Mouse (Mus musculus) heart, adult 2 months (tissue): ENCODE measurements around the gene Phc3. TPM values are rescaled to one million over a fixed set of nuclear protein-coding genes. Genes with fewer than 3 reads are reported as not detected.
A peak's percentile ranks its signal among the peaks of the same experiment; 100 is the strongest.

Experiments
- DNase-seq, 2 experiments: peaks; one replicate each; pipeline ENCODE4 v3.0.0; 2021
- H3K27ac ChIP-seq: fragments of 200-600 bp; 2 replicates; pipeline ENCODE4 v1.8.1; 2022
- H3K27me3 ChIP-seq: fragments of 200-500 bp; 2 replicates; pipeline ENCODE4 v1.6.1; 2012; ENCODE audit warnings: mild to moderate bottlenecking, low read length, inconsistent platforms, mixed read lengths; ENCODE audit not compliant: control insufficient read depth, insufficient read depth
- H3K36me3 ChIP-seq: fragments of 200-500 bp; 2 replicates; pipeline ENCODE4 v1.6.1; 2012; ENCODE audit warnings: low read length, inconsistent platforms; ENCODE audit not compliant: control insufficient read depth, insufficient read depth
- H3K4me1 ChIP-seq: fragments of 200-500 bp; 2 replicates; pipeline ENCODE4 v1.6.1; 2011; ENCODE audit warnings: low read length; ENCODE audit not compliant: control insufficient read depth, insufficient read depth
- H3K4me3 ChIP-seq: fragments of 200-600 bp; 2 replicates; pipeline ENCODE4 v1.8.1; 2022
- H3K79me2 ChIP-seq: fragments of 200-500 bp; replicated peaks from 2 replicates; pipeline ENCODE4 v1.6.1; 2012; ENCODE audit warnings: mild to moderate bottlenecking, inconsistent platforms, low read length, moderate library complexity, mixed read lengths; ENCODE audit not compliant: control insufficient read depth, insufficient read depth
- H3K9ac ChIP-seq: fragments of 200-500 bp; 2 replicates; pipeline ENCODE4 v1.6.1; 2012; ENCODE audit warnings: low read depth, mild to moderate bottlenecking, control low read depth, inconsistent platforms, low read length, mixed read lengths
- CTCF ChIP-seq: fragments of 200-600 bp; IDR thresholded peaks from 2 replicates; pipeline ENCODE4 v1.8.1; 2022; ENCODE audit warnings: antibody characterized with exemption, mild to moderate bottlenecking, moderate library complexity
- EP300 ChIP-seq: fragments of 200-500 bp; IDR thresholded peaks from 2 replicates; pipeline ENCODE4 v1.6.1; 2011; ENCODE audit warnings: low read depth, low read length, control low read depth; ENCODE audit not compliant: insufficient read depth
- POLR2A ChIP-seq: fragments of 200-500 bp; IDR thresholded peaks from 2 replicates; pipeline ENCODE4 v1.6.1; 2011; ENCODE audit warnings: mild to moderate bottlenecking, low read depth, low read length, control low read depth; ENCODE audit not compliant: insufficient read depth
- WGBS: fragments of 180-500 bp; shearing (Covaris S2); methylation state at CpG from one replicate; pipeline ENCODE4 v1.1.7; 2018; 5-methylcytosine and 5-hydroxymethylcytosine counted together
- intact Hi-C: fragments of 180-260 bp; cut with DNase I; formaldehyde crosslinking; loops from one replicate; pipeline ENCODE4 v1.15.1; 2025
- long read RNA-seq: library from polyadenylated mRNA; stranded (forward); transcript quantifications from one replicate; pipeline ENCODE4 v2.0.0, GENCODE M21; 2021
- polyA plus RNA-seq: library from polyadenylated mRNA; depleted of rRNA; stranded (reverse); fragments of >200 nt; gene quantifications from 2 replicates; pipeline ENCODE4 v1.2.3, GENCODE M21; 2012; rRNA removed
- total RNA-seq, 2 experiments: library from RNA; stranded (reverse); gene quantifications; 2 replicates each; pipeline ENCODE4 v1.2.3; 2021

The Phc3 gene
- 10 to 100 TPM; 14.8 to 17.0 TPM for total RNA-seq
- 13.4 and 20.6 TPM in 2 replicates for polyA plus RNA-seq
- long read RNA-seq, partial matches to known transcripts, result 0 of 1 reads
- long read RNA-seq, other reads (novel, unspliced or antisense), result 1 of 1 reads

DNA sequence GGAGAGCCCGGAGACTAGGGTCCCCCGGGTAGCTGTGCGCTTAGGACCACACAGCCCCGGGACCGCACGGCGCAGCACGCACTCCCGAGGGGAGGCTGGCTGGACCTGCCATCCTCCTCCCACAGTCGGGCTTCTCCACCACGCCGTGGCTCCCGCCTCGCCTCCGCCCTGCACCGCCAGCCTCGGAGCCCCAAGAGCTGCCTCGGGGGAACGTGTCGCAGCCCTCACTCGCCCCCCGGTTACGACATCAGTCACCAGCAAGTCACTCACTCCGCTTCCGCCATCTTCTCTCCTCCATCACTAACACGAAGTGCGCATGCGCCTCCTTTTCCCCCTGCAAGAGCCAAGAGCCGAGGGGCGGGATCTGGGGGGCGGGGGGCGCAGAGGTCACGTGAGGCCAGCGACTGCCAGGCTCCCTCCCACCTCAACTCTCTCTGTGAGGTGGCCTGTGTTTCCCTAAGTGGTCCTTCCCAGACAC is at the start of gene Phc3:
Phc3 (minus strand) TSS at position 312 of the 478 bp plus-strand sequence.
- Histone ChIP-seq H3K36me3 (peaks cover 11% of the 10 kb centered on the region), H3K27ac (peak within 1 kb of the TSS; percentile 79), H3K79me2 (peaks cover 7% of the 10 kb centered on the region), H3K27me3 (no peaks in the 10 kb centered on the region), H3K4me1 (peaks cover 6% of the 10 kb centered on the region), H3K4me3 (peak within 1 kb of the TSS; percentile 96), H3K9ac (peak within 1 kb of the TSS; percentile 93)
- WGBS, result under 1% methylated on average over 34 of the region's 34 CpGs
- TF ChIP-seq POLR2A (peak; percentile 90), CTCF (no peak), EP300 (0 out of 2 replicates have a peak, but pooled peaks have one; percentile 33)
- intact Hi-C loops, result loop anchor here (2.0 to 10.0 kb wide), 4 partner anchors 26 to 174 kb away; partner anchors contain the start of genes Prkci and Sec62
- DNase-seq, result peak; percentile 91 to 93

- intact Hi-C loops, result no loop called here
- no peak overlapping the region for H3K27ac ChIP-seq
- 77% methylated on average over 4 of the region's 4 CpGs for WGBS
- H3K4me3 ChIP-seq, result no peak overlapping the region
- H3K4me1 ChIP-seq, result peaks cover 6% of the 10 kb centered on the region
- H3K36me3 ChIP-seq, result no peaks in the 10 kb centered on the region
- H3K9ac ChIP-seq, result no peak overlapping the region
- no peak for DNase-seq
- H3K79me2 ChIP-seq, result no peaks in the 10 kb centered on the region; the same call in 1 of the 2 replicates
- no peaks in the 10 kb centered on the region for H3K27me3 ChIP-seq
- no peak for TF ChIP-seq POLR2A
Observed at GRCm38 (mm10) chr3:31017652-31018051, 48.4 kb upstream of the Phc3 start.

DNA sequence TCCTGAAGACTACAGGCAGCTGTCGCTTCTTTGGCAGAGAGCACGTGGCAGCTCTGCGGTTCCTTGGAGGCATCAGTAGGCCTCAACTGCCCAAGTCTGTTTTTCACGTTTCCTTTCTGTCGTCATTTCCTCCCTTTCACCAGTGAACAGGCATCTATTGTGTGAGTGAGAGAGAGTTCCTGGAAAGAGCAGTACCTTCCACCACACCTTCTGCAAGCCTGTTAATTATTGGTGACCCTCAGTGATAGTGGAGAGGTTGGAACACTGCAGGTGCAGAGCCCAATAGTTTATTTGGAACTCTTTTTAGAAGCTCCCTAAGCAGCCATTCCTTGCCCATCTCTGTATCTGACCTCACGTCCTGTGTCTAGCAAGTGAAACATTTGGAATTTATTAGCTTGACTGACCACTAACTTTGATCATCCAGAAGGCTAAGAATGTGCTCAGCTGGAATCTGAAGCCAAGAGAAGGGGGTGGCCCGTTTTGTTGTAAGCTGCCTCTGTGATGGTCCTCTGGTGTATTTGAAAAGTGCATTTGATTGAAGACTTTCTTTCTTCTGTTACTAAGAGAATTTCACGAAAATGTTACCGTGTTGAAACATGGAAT is 47.5 kb upstream of the Phc3 start:
- H3K79me2 ChIP-seq, result no peaks in the 10 kb centered on the region; the same call in 1 of the 2 replicates
- H3K27me3 ChIP-seq, result no peaks in the 10 kb centered on the region
- H3K27ac ChIP-seq, result no peak overlapping the region
- no peak for DNase-seq
- 52% methylated on average over 9 of the region's 9 CpGs for WGBS
- H3K9ac ChIP-seq, result no peak overlapping the region
- no peak overlapping the region for H3K4me3 ChIP-seq
- H3K4me1 ChIP-seq, result peaks cover 6% of the 10 kb centered on the region
- TF ChIP-seq CTCF (no peak), POLR2A (no peak), EP300 (no peak)
- H3K36me3 ChIP-seq, result no peaks in the 10 kb centered on the region
- intact Hi-C loops, result no loop called here

- intact Hi-C loops, result no loop called here
- no peaks in the 10 kb centered on the region for H3K27me3 ChIP-seq
- no peak for TF ChIP-seq POLR2A
- TF ChIP-seq EP300, result no peak
- TF ChIP-seq CTCF, result no peak
- 78% methylated on average over 10 of the region's 10 CpGs for WGBS
- no peak overlapping the region for H3K27ac ChIP-seq
- no peaks in the 10 kb centered on the region for H3K36me3 ChIP-seq
- H3K79me2 ChIP-seq, result no peaks in the 10 kb centered on the region; the same call in 1 of the 2 replicates
- no peak overlapping the region for H3K4me3 ChIP-seq
- no peak for DNase-seq
- peaks cover 6% of the 10 kb centered on the region for H3K4me1 ChIP-seq
- no peak overlapping the region for H3K9ac ChIP-seq
Observed at GRCm38 (mm10) chr3:31015682-31016443, 46.6 kb upstream of the Phc3 start.

- Histone ChIP-seq H3K9ac (no peak overlapping the region), H3K4me1 (peaks cover 6% of the 10 kb centered on the region), H3K79me2 (no peaks in the 10 kb centered on the region; the same call in 1 of the 2 replicates), H3K36me3 (no peaks in the 10 kb centered on the region), H3K27me3 (no peaks in the 10 kb centered on the region), H3K4me3 (no peak overlapping the region), H3K27ac (no peak overlapping the region)
- intact Hi-C loops, result no loop called here
- no peak for DNase-seq
- TF ChIP-seq EP300 (no peak), POLR2A (no peak), CTCF (no peak)
- 89% methylated on average over 2 of the region's 2 CpGs for WGBS
Observed at GRCm38 (mm10) chr3:31014374-31014773, 45.2 kb upstream of the Phc3 start.
